Mouse (Mus musculus): ENCODE results near the gene Acadvl. TPM values are rescaled to one million over a fixed set of nuclear protein-coding genes. Genes with fewer than 3 reads are reported as not detected.

Acadvl gene
- 67.1 and 67.9 TPM in 2 replicates for polyA plus RNA-seq (2015; fragmentation: Nextera tagmentation; extraction: Ambion mirVana)

GRCm38 (mm10) chr11:70014880-70015558 is at the start of gene Acadvl:
TSS of gene Acadvl (minus strand) at chr11:70015411.

GRCm38 (mm10) chr11:70053898-70054570 is 38.8 kb upstream of the Acadvl start, which contains the start of gene Asgr1:
TSS of gene Asgr1 (plus strand) at chr11:70054085.

GRCm38 (mm10) chr11:70016669-70017068 is 1.5 kb upstream of the Acadvl start, which contains the start of gene Dlg4:
TSS of gene Dlg4 (plus strand) at chr11:70016942.

GRCm38 (mm10) chr11:70000396-70000898 is 14.8 kb downstream of the Acadvl start, which contains the start of gene Dvl2:
TSS of gene Dvl2 (plus strand) at chr11:70000595.

GRCm38 (mm10) chr11:69995391-69995960 is 19.7 kb downstream of the Acadvl start, which contains the start of gene Phf23:
TSS of gene Phf23 (plus strand) at chr11:69995777.

GRCm38 (mm10) chr11:69990850-69991691 is 24.1 kb downstream of the Acadvl start, which contains the start of gene Gabarap:
TSS of gene Gabarap (plus strand) at chr11:69991143.

GRCm38 (mm10) chr11:69982225-69982624 is 33.0 kb downstream of the Acadvl start, which contains the start of gene Elp5:
TSS of gene Elp5 (minus strand) at chr11:69982517.

GRCm38 (mm10) chr11:69981141-69981762 is 34.0 kb downstream of the Acadvl start, which contains the start of gene Ctdnep1:
TSS of gene Ctdnep1 (plus strand) at chr11:69981156.

GRCm38 (mm10) chr11:69964650-69965270 is 50.5 kb downstream of the Acadvl start, which contains the start of gene Cldn7:
TSS of gene Cldn7 (plus strand) at chr11:69964779.

MicroRNAs within 50 kb of the gene (microRNA counts, 519-probe panel; counts per million panel counts)
- microRNA mmu-miR-324-3p (40.5 counts per million), microRNA mmu-miR-324-5p (4,244 counts per million, percentile 39 among the panel's probes with 10 or more counts)

Small RNA genes lying within 50 kb of the gene (microRNA-seq; reads per million reads assigned to microRNA genes)
- not detected for gene Gm44349
- gene Mir324: 3,694 reads per million, percentile 89 among the genes with 10 or more reads in this experiment

Other genes with a start within 250 kb of the Acadvl start
- 4.9 and 6.8 TPM in 2 replicates for gene Zbtb4, start 249.5 kb downstream of the Acadvl start, polyA plus RNA-seq (2015; fragmentation: Nextera tagmentation; extraction: Ambion mirVana)
- 1.3 and 1.5 TPM in 2 replicates for gene Chrnb1, start 219.5 kb downstream of the Acadvl start, polyA plus RNA-seq (2015; fragmentation: Nextera tagmentation; extraction: Ambion mirVana)
- 7.1 and 8.5 TPM in 2 replicates for gene Fgf11, start 213.6 kb downstream of the Acadvl start, polyA plus RNA-seq (2015; fragmentation: Nextera tagmentation; extraction: Ambion mirVana)
- gene Tmem102, start 209.8 kb downstream of the Acadvl start, polyA plus RNA-seq (2015; fragmentation: Nextera tagmentation; extraction: Ambion mirVana): 1.2 and 1.6 TPM in 2 replicates
- not detected in 2 replicates for gene Gm39566, start 200.1 kb downstream of the Acadvl start, polyA plus RNA-seq (2015; fragmentation: Nextera tagmentation; extraction: Ambion mirVana)
- gene Spem2, start 196.9 kb downstream of the Acadvl start, polyA plus RNA-seq (2015; fragmentation: Nextera tagmentation; extraction: Ambion mirVana): not detected in 2 replicates
- not detected in 2 replicates for gene Spem1, start 193.2 kb downstream of the Acadvl start, polyA plus RNA-seq (2015; fragmentation: Nextera tagmentation; extraction: Ambion mirVana)
- 25.7 and 29.7 TPM in 2 replicates for gene Nlgn2, start 177.6 kb downstream of the Acadvl start, polyA plus RNA-seq (2015; fragmentation: Nextera tagmentation; extraction: Ambion mirVana)
- 452 and 485 TPM in 2 replicates for gene Tmem256, start 176.9 kb downstream of the Acadvl start, polyA plus RNA-seq (2015; fragmentation: Nextera tagmentation; extraction: Ambion mirVana)
- gene Plscr3, start 169.0 kb downstream of the Acadvl start, polyA plus RNA-seq (2015; fragmentation: Nextera tagmentation; extraction: Ambion mirVana): 32.3 and 33.8 TPM in 2 replicates
- 0.15 TPM in 1 of 2 replicates, not detected in the other for gene Tnk1, start 156.7 kb downstream of the Acadvl start, polyA plus RNA-seq (2015; fragmentation: Nextera tagmentation; extraction: Ambion mirVana)
- not detected in 2 replicates for gene Tmem95, start 137.4 kb downstream of the Acadvl start, polyA plus RNA-seq (2015; fragmentation: Nextera tagmentation; extraction: Ambion mirVana)
- gene Kctd11, start 134.0 kb downstream of the Acadvl start, polyA plus RNA-seq (2015; fragmentation: Nextera tagmentation; extraction: Ambion mirVana): 2.1 and 2.2 TPM in 2 replicates
- gene Acap1, start 119.9 kb downstream of the Acadvl start, polyA plus RNA-seq (2015; fragmentation: Nextera tagmentation; extraction: Ambion mirVana): 0.10 and 0.15 TPM in 2 replicates
- gene 2810408A11Rik, start 114.4 kb downstream of the Acadvl start, polyA plus RNA-seq (2015; fragmentation: Nextera tagmentation; extraction: Ambion mirVana): 3.0 and 3.2 TPM in 2 replicates
- 13.0 and 19.0 TPM in 2 replicates for gene Neurl4, start 114.3 kb downstream of the Acadvl start, polyA plus RNA-seq (2015; fragmentation: Nextera tagmentation; extraction: Ambion mirVana)
- 48.2 and 58.8 TPM in 2 replicates for gene Gps2, start 101.5 kb downstream of the Acadvl start, polyA plus RNA-seq (2015; fragmentation: Nextera tagmentation; extraction: Ambion mirVana)
- gene Eif5a, start 93.5 kb downstream of the Acadvl start, polyA plus RNA-seq (2015; fragmentation: Nextera tagmentation; extraction: Ambion mirVana): 1,029 and 1,041 TPM in 2 replicates
- gene Ybx2, start 79.6 kb downstream of the Acadvl start, polyA plus RNA-seq (2015; fragmentation: Nextera tagmentation; extraction: Ambion mirVana): 3.5 and 5.2 TPM in 2 replicates
- gene Slc2a4, start 67.2 kb downstream of the Acadvl start, polyA plus RNA-seq (2015; fragmentation: Nextera tagmentation; extraction: Ambion mirVana): 8.9 and 9.0 TPM in 2 replicates
- gene Cldn7, start 50.6 kb downstream of the Acadvl start, polyA plus RNA-seq (2015; fragmentation: Nextera tagmentation; extraction: Ambion mirVana): not detected in 2 replicates
- gene Ctdnep1, start 34.3 kb downstream of the Acadvl start, polyA plus RNA-seq (2015; fragmentation: Nextera tagmentation; extraction: Ambion mirVana): 32.8 and 41.1 TPM in 2 replicates
- gene Elp5, start 32.9 kb downstream of the Acadvl start, polyA plus RNA-seq (2015; fragmentation: Nextera tagmentation; extraction: Ambion mirVana): 161 and 162 TPM in 2 replicates
- 532 and 552 TPM in 2 replicates for gene Gabarap, start 24.3 kb downstream of the Acadvl start, polyA plus RNA-seq (2015; fragmentation: Nextera tagmentation; extraction: Ambion mirVana)
- 41.5 and 47.4 TPM in 2 replicates for gene Phf23, start 19.6 kb downstream of the Acadvl start, polyA plus RNA-seq (2015; fragmentation: Nextera tagmentation; extraction: Ambion mirVana)
- 16.9 and 19.7 TPM in 2 replicates for gene Dvl2, start 14.8 kb downstream of the Acadvl start, polyA plus RNA-seq (2015; fragmentation: Nextera tagmentation; extraction: Ambion mirVana)
- gene Dlg4, start 1.5 kb upstream of the Acadvl start, polyA plus RNA-seq (2015; fragmentation: Nextera tagmentation; extraction: Ambion mirVana): 23.8 and 24.9 TPM in 2 replicates
- 4.8 and 7.3 TPM in 2 replicates for gene Asgr1, start 38.7 kb upstream of the Acadvl start, polyA plus RNA-seq (2015; fragmentation: Nextera tagmentation; extraction: Ambion mirVana)
- 0.28 TPM in 1 of 2 replicates, not detected in the other for gene Asgr2, start 77.2 kb upstream of the Acadvl start, polyA plus RNA-seq (2015; fragmentation: Nextera tagmentation; extraction: Ambion mirVana)
- 0.69 and 0.70 TPM in 2 replicates for gene Mgl2, start 114.9 kb upstream of the Acadvl start, polyA plus RNA-seq (2015; fragmentation: Nextera tagmentation; extraction: Ambion mirVana)
- gene Clec10a, start 140.8 kb upstream of the Acadvl start, polyA plus RNA-seq (2015; fragmentation: Nextera tagmentation; extraction: Ambion mirVana): 0.71 and 2.0 TPM in 2 replicates
- gene Slc16a11, start 197.3 kb upstream of the Acadvl start, polyA plus RNA-seq (2015; fragmentation: Nextera tagmentation; extraction: Ambion mirVana): 19.5 and 20.3 TPM in 2 replicates
- 11.5 and 12.1 TPM in 2 replicates for gene Slc16a13, start 205.7 kb upstream of the Acadvl start, polyA plus RNA-seq (2015; fragmentation: Nextera tagmentation; extraction: Ambion mirVana)
- gene Bcl6b, start 214.4 kb upstream of the Acadvl start, polyA plus RNA-seq (2015; fragmentation: Nextera tagmentation; extraction: Ambion mirVana): 2.9 and 3.3 TPM in 2 replicates
- gene 0610010K14Rik, start 222.5 kb upstream of the Acadvl start, polyA plus RNA-seq (2015; fragmentation: Nextera tagmentation; extraction: Ambion mirVana): 149 and 172 TPM in 2 replicates
- 16.0 and 18.3 TPM in 2 replicates for gene Gm21988, start 224.4 kb upstream of the Acadvl start, polyA plus RNA-seq (2015; fragmentation: Nextera tagmentation; extraction: Ambion mirVana)
- gene Rnasek, start 224.4 kb upstream of the Acadvl start, polyA plus RNA-seq (2015; fragmentation: Nextera tagmentation; extraction: Ambion mirVana): 645 and 685 TPM in 2 replicates
- gene Alox12, start 239.9 kb upstream of the Acadvl start, polyA plus RNA-seq (2015; fragmentation: Nextera tagmentation; extraction: Ambion mirVana): 1.4 and 2.3 TPM in 2 replicates

Data from neural tube, postnatal 0 days (tissue).